Mouse (Mus musculus) forebrain, postnatal 0 days (tissue): ENCODE data around the gene Ky. TPM values are rescaled to one million over a fixed set of nuclear protein-coding genes. Genes with fewer than 3 reads are reported as not detected.

Experiments used
- ATAC-seq: fragments of 200-750 bp; cut with Nextera tagmentation; 2 replicates; pipeline ENCODE4 v1.8.0; 2017; ENCODE audit warnings: mild to moderate bottlenecking, moderate library complexity
- DNase-seq: peaks from one replicate; pipeline ENCODE4 v3.0.0-alpha.2; 2015
- H3K27ac ChIP-seq: fragments of 300-500 bp; sonication (generic); 2 replicates; pipeline ENCODE4 v1.5.1; 2014; ENCODE audit warnings: low read depth, mild to moderate bottlenecking, antibody characterized with exemption, low read length, moderate library complexity, mixed read lengths
- H3K27me3 ChIP-seq: fragments of 300-500 bp; sonication (generic); 2 replicates; pipeline ENCODE4 v1.6.1; 2014; ENCODE audit warnings: mild to moderate bottlenecking, low read length, mixed read lengths; ENCODE audit not compliant: insufficient read depth
- H3K36me3 ChIP-seq: fragments of 300-500 bp; sonication (generic); 2 replicates; pipeline ENCODE4 v1.6.1; 2014; ENCODE audit warnings: mild to moderate bottlenecking, moderate library complexity; ENCODE audit not compliant: insufficient read depth
- H3K4me1 ChIP-seq: fragments of 300-500 bp; sonication (generic); 2 replicates; pipeline ENCODE4 v1.6.1; 2014; ENCODE audit warnings: antibody characterized with exemption; ENCODE audit not compliant: insufficient read depth
- H3K4me2 ChIP-seq: fragments of 300-500 bp; sonication (generic); 2 replicates; pipeline ENCODE4 v1.6.1; 2014; ENCODE audit warnings: low read depth, mild to moderate bottlenecking, moderate library complexity
- H3K4me3 ChIP-seq: fragments of 300-500 bp; sonication (generic); 2 replicates; pipeline ENCODE4 v1.5.1; 2014; ENCODE audit warnings: low read depth, low read length, mixed read lengths
- H3K9ac ChIP-seq: fragments of 300-500 bp; sonication (generic); 2 replicates; pipeline ENCODE4 v1.6.1; 2014; ENCODE audit warnings: mild to moderate bottlenecking
- H3K9me3 ChIP-seq: fragments of 300-500 bp; sonication (generic); 2 replicates; pipeline ENCODE4 v1.6.1; 2016; ENCODE audit warnings: low read length
- CTCF ChIP-seq: sonication (generic); IDR thresholded peaks from 2 replicates; pipeline ENCODE4 v1.5.1; 2016; ENCODE audit warnings: antibody characterized with exemption, control low read depth, low read depth
- WGBS: fragments of 180-500 bp; shearing (Covaris S2); extraction: QIAGEN DNeasy Blood & Tissue Kit; methylation state at CpG from one replicate; pipeline ENCODE4 v1.1.7; 2014; 5-methylcytosine and 5-hydroxymethylcytosine counted together
- polyA plus RNA-seq: library from polyadenylated mRNA; unstranded; fragments of >200 nt; fragmentation: Nextera tagmentation; extraction: Ambion mirVana; gene quantifications from 2 replicates; pipeline ENCODE4 v1.2.1, GENCODE M21; 2015
- total RNA-seq: library from RNA; depleted of rRNA; stranded (reverse); fragments of >200 nt; gene quantifications from 2 replicates; pipeline ENCODE4 v1.2.3, GENCODE M21; 2014; rRNA removed

The Ky gene
- total and polyA plus RNA-seq, 2 experiments from 2014 or later = 0.59 to 2.0 TPM

GRCm38 (mm10) chr9:102587347-102587746 is 81.8 kb downstream of the Ky start:
- ATAC-seq (no peak), DNase-seq (no peak)
- Histone ChIP-seq H3K4me2 (no peak overlapping the region), H3K27ac (no peak overlapping the region), H3K36me3 (peaks cover 23% of the 10 kb centered on the region), H3K4me1 (no peaks in the 10 kb centered on the region), H3K9ac (no peak overlapping the region), H3K27me3 (no peaks in the 10 kb centered on the region), H3K9me3 (no peaks in the 10 kb centered on the region), H3K4me3 (no peak overlapping the region)
- no peak for TF ChIP-seq CTCF
- 72% methylated on average over 5 of the region's 5 CpGs for WGBS

GRCm38 (mm10) chr9:102594667-102595393 is 89.3 kb downstream of the Ky start:
- H3K9me3 ChIP-seq = no peaks in the 10 kb centered on the region
- ATAC-seq = peak; percentile 32
- H3K4me2 ChIP-seq = no peak overlapping the region

More at GRCm38 (mm10) chr9:102594667-102595393, 89.3 kb downstream of the Ky start:
- no peak overlapping the region for H3K27ac ChIP-seq
- H3K27me3 ChIP-seq = no peaks in the 10 kb centered on the region
- TF ChIP-seq CTCF = no peak
- WGBS = 33% methylated on average over 6 of the region's 6 CpGs
- H3K4me3 ChIP-seq = no peak overlapping the region
- H3K9ac ChIP-seq = no peak overlapping the region
- peak; percentile 20 for DNase-seq
- peaks cover 21% of the 10 kb centered on the region for H3K36me3 ChIP-seq
- no peaks in the 10 kb centered on the region for H3K4me1 ChIP-seq

Other genes with a start within 250 kb of the Ky start
- 37.7 and 48.6 TPM in 2 replicates for gene Ephb1, start 151.1 kb upstream of the Ky start, total RNA-seq
- 26.8 and 34.9 TPM in 2 replicates for gene Ephb1, start 151.1 kb upstream of the Ky start, polyA plus RNA-seq
- 22.5 and 26.8 TPM in 2 replicates for gene Anapc13, start 120.5 kb downstream of the Ky start, total RNA-seq
- gene Anapc13, start 120.5 kb downstream of the Ky start, polyA plus RNA-seq = 124 and 139 TPM in 2 replicates
- gene Cep63, start 120.8 kb downstream of the Ky start, total RNA-seq = 17.5 and 19.5 TPM in 2 replicates
- gene Cep63, start 120.8 kb downstream of the Ky start, polyA plus RNA-seq = 35.9 and 39.3 TPM in 2 replicates
- 85.8 and 106 TPM in 2 replicates for gene Amotl2, start 210.9 kb downstream of the Ky start, total RNA-seq
- 24.8 and 27.6 TPM in 2 replicates for gene Amotl2, start 210.9 kb downstream of the Ky start, polyA plus RNA-seq